Mouse (Mus musculus): ENCODE measurements at regions not wholly inside any gene's neighbourhood (a gene's known extent, or its start where the extent isn't known, plus 50 kb on each side); places are given as distances from the start of the nearest gene placed in this dataset.

GRCm38 (mm10) chr9:25374161-25374560, 107.2 kb upstream of the Eepd1 start:
- no peaks in the 10 kb centered on the region for H3K36me3 ChIP-seq
- no peaks in the 10 kb centered on the region for H3K27me3 ChIP-seq
- no peak overlapping the region for H3K27ac ChIP-seq
- no peak overlapping the region for H3K4me3 ChIP-seq
- H3K9me3 ChIP-seq: no peaks in the 10 kb centered on the region
- no peak overlapping the region for H3K4me2 ChIP-seq
- 85% methylated on average over 3 of the region's 3 CpGs for WGBS
- no peak overlapping the region for H3K9ac ChIP-seq
- 0 out of 2 replicates have a peak, but pooled peaks cover 5% of the 10 kb centered on the region for H3K4me1 ChIP-seq
- no peak for ATAC-seq (ENCODE audit: insufficient number of reproducible peaks, insufficient read depth, low FRiP score, low TSS enrichment, low read depth)

GRCm38 (mm10) chr9:25376209-25376608, 105.1 kb upstream of the Eepd1 start:
- no peaks in the 10 kb centered on the region for H3K9me3 ChIP-seq
- no peak for ATAC-seq (ENCODE audit: insufficient number of reproducible peaks, insufficient read depth, low FRiP score, low TSS enrichment, low read depth)
- no peaks in the 10 kb centered on the region for H3K36me3 ChIP-seq
- H3K27ac ChIP-seq: no peak overlapping the region
- 58% methylated on average over 1 of the region's 1 CpGs for WGBS
- H3K27me3 ChIP-seq: no peaks in the 10 kb centered on the region
- H3K9ac ChIP-seq: no peak overlapping the region
- no peak overlapping the region for H3K4me3 ChIP-seq
- H3K4me2 ChIP-seq: no peak overlapping the region
- H3K4me1 ChIP-seq: 0 out of 2 replicates have a peak, but pooled peaks cover 5% of the 10 kb centered on the region

- 55% methylated on average over 12 of the region's 12 CpGs for WGBS
- Histone ChIP-seq H3K27ac (no peak overlapping the region), H3K9ac (no peak overlapping the region), H3K9me3 (no peaks in the 10 kb centered on the region), H3K36me3 (no peaks in the 10 kb centered on the region), H3K4me3 (no peak overlapping the region), H3K27me3 (no peaks in the 10 kb centered on the region), H3K4me2 (no peak overlapping the region), H3K4me1 (0 out of 2 replicates have a peak, but pooled peaks cover 5% of the 10 kb centered on the region)
- ATAC-seq (ENCODE audit: insufficient number of reproducible peaks, insufficient read depth, low FRiP score, low TSS enrichment, low read depth): no peak
Measured at GRCm38 (mm10) chr9:25377771-25378747, 103.3 kb upstream of the Eepd1 start.

GRCm38 (mm10) chr9:25385333-25385732, 96.0 kb upstream of the Eepd1 start:
- Histone ChIP-seq H3K4me2 (no peak overlapping the region), H3K27me3 (no peaks in the 10 kb centered on the region), H3K9ac (no peak overlapping the region), H3K4me3 (no peak overlapping the region), H3K27ac (no peak overlapping the region), H3K36me3 (no peaks in the 10 kb centered on the region), H3K4me1 (peaks cover 22% of the 10 kb centered on the region), H3K9me3 (no peaks in the 10 kb centered on the region)
- ATAC-seq (ENCODE audit: insufficient number of reproducible peaks, insufficient read depth, low FRiP score, low TSS enrichment, low read depth): no peak

GRCm38 (mm10) chr9:25387876-25388650, 93.3 kb upstream of the Eepd1 start:
- Histone ChIP-seq H3K4me2 (no peak overlapping the region), H3K4me3 (no peak overlapping the region), H3K4me1 (peaks cover 22% of the 10 kb centered on the region), H3K27me3 (no peaks in the 10 kb centered on the region), H3K9ac (no peak overlapping the region), H3K27ac (no peak overlapping the region), H3K9me3 (no peaks in the 10 kb centered on the region), H3K36me3 (no peaks in the 10 kb centered on the region)
- peak; percentile 32; the same call in 1 of the 2 replicates for ATAC-seq (ENCODE audit: insufficient number of reproducible peaks, insufficient read depth, low FRiP score, low TSS enrichment, low read depth)
- 57% methylated on average over 4 of the region's 4 CpGs for WGBS

GRCm38 (mm10) chr9:25389351-25389750, 92.0 kb upstream of the Eepd1 start:
- Histone ChIP-seq H3K9ac (no peak overlapping the region), H3K4me1 (peaks cover 22% of the 10 kb centered on the region), H3K27me3 (no peaks in the 10 kb centered on the region), H3K36me3 (no peaks in the 10 kb centered on the region), H3K9me3 (no peaks in the 10 kb centered on the region), H3K4me3 (no peak overlapping the region), H3K4me2 (no peak overlapping the region), H3K27ac (no peak overlapping the region)
- 79% methylated on average over 3 of the region's 3 CpGs for WGBS
- no peak for ATAC-seq (ENCODE audit: insufficient number of reproducible peaks, insufficient read depth, low FRiP score, low TSS enrichment, low read depth)

GRCm38 (mm10) chr9:25400647-25401335, 80.6 kb upstream of the Eepd1 start:
- Histone ChIP-seq H3K9ac (no peak overlapping the region), H3K36me3 (no peaks in the 10 kb centered on the region), H3K4me3 (no peak overlapping the region; the same call in 1 of the 2 replicates), H3K27ac (no peak overlapping the region; the same call in 1 of the 2 replicates), H3K27me3 (no peaks in the 10 kb centered on the region), H3K4me1 (peaks cover 6% of the 10 kb centered on the region), H3K4me2 (peak overlapping the region; percentile 26), H3K9me3 (no peaks in the 10 kb centered on the region; the same call in 1 of the 2 replicates)
- 34% methylated on average over 9 of the region's 9 CpGs for WGBS
- ATAC-seq (ENCODE audit: insufficient number of reproducible peaks, insufficient read depth, low FRiP score, low TSS enrichment, low read depth): peak; percentile 71; the same call in 1 of the 2 replicates

GRCm38 (mm10) chr9:25405848-25406247, 75.5 kb upstream of the Eepd1 start:
- no peaks in the 10 kb centered on the region for H3K9me3 ChIP-seq
- no peak overlapping the region for H3K4me2 ChIP-seq
- peaks cover 2% of the 10 kb centered on the region for H3K4me1 ChIP-seq
- ATAC-seq (ENCODE audit: insufficient number of reproducible peaks, insufficient read depth, low FRiP score, low TSS enrichment, low read depth): no peak
- H3K36me3 ChIP-seq: no peaks in the 10 kb centered on the region
- H3K4me3 ChIP-seq: no peak overlapping the region
- no peaks in the 10 kb centered on the region for H3K27me3 ChIP-seq
- no peak overlapping the region for H3K9ac ChIP-seq
- 86% methylated on average over 4 of the region's 4 CpGs for WGBS
- H3K27ac ChIP-seq: no peak overlapping the region

GRCm38 (mm10) chr9:25408518-25408917, 72.8 kb upstream of the Eepd1 start:
- H3K9me3 ChIP-seq: no peaks in the 10 kb centered on the region
- H3K4me1 ChIP-seq: no peaks in the 10 kb centered on the region
- no peaks in the 10 kb centered on the region for H3K27me3 ChIP-seq
- no peak overlapping the region for H3K27ac ChIP-seq
- H3K9ac ChIP-seq: no peak overlapping the region
- no peak overlapping the region for H3K4me3 ChIP-seq
- H3K36me3 ChIP-seq: no peaks in the 10 kb centered on the region
- no peak overlapping the region for H3K4me2 ChIP-seq
- no peak for ATAC-seq (ENCODE audit: insufficient number of reproducible peaks, insufficient read depth, low FRiP score, low TSS enrichment, low read depth)
- WGBS: 88% methylated on average over 3 of the region's 3 CpGs

- WGBS: 74% methylated on average over 5 of the region's 5 CpGs
- Histone ChIP-seq H3K4me2 (no peak overlapping the region), H3K27ac (no peak overlapping the region), H3K9me3 (no peaks in the 10 kb centered on the region), H3K4me3 (no peak overlapping the region), H3K4me1 (no peaks in the 10 kb centered on the region), H3K9ac (no peak overlapping the region), H3K27me3 (no peaks in the 10 kb centered on the region), H3K36me3 (no peaks in the 10 kb centered on the region)
- ATAC-seq (ENCODE audit: insufficient number of reproducible peaks, insufficient read depth, low FRiP score, low TSS enrichment, low read depth): no peak
Measured at GRCm38 (mm10) chr9:25409729-25410128, 71.6 kb upstream of the Eepd1 start.

GRCm38 (mm10) chr9:25413873-25414272, 67.5 kb upstream of the Eepd1 start:
- Histone ChIP-seq H3K9me3 (no peaks in the 10 kb centered on the region), H3K4me2 (no peak overlapping the region), H3K27me3 (no peaks in the 10 kb centered on the region), H3K4me3 (no peak overlapping the region), H3K27ac (no peak overlapping the region), H3K9ac (no peak overlapping the region), H3K36me3 (no peaks in the 10 kb centered on the region), H3K4me1 (no peaks in the 10 kb centered on the region)
- no peak for ATAC-seq (ENCODE audit: insufficient number of reproducible peaks, insufficient read depth, low FRiP score, low TSS enrichment, low read depth)
- 82% methylated on average over 3 of the region's 3 CpGs for WGBS

All from embryonic facial prominence, embryonic 13.5 days (tissue).